Mouse (Mus musculus) cerebellum, adult 8-10 months (tissue): ENCODE measurements at regions not wholly inside any gene's neighbourhood (a gene's known extent, or its start where the extent isn't known, plus 50 kb on each side); places are given as distances from the start of the nearest gene placed in this dataset.

Experiments used
- DNase-seq: peaks from one replicate; pipeline ENCODE4 v3.0.0; 2022

DNA sequence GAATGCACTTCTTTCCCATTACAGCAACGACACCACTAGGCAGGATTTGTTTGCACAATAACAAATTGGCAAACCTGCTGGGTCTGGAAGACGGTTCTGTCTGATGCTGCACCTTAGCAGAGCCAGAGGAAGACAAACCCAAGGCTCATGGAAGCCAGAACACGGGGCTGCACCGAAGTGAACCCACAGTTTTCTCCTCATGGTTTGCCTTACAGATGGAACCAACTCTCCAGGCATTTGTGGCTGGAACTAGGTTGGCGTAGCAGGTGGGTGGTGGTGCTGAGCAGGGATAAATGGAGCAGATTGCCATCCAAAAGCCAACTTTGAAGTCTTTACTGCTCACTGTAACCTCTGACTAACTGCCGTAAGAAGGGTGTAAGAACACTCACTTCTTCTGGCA lies 408.4 kb upstream of the Gm6657 start:
- DNase-seq: no peak

DNA sequence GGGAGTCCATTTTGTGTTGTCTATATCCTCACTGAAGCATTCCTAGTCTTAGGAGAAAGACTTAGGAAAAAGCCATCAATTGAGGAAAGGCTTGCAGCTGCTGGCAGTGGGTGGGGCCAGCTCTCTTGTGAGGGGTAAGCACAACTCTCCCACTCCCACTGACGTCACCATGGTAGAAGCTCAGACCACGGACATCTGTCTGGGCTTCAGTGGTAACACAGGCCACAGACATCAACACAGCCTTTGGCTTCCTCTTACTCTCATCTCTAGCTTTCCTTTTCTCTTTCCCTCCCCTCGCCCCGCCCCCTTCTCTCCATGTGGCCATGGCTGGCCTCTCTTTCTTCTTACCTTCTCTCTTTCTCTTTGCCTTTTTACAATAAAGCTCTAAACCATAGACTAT lies 407.4 kb upstream of the Gm6657 start:
- DNase-seq: no peak

DNA sequence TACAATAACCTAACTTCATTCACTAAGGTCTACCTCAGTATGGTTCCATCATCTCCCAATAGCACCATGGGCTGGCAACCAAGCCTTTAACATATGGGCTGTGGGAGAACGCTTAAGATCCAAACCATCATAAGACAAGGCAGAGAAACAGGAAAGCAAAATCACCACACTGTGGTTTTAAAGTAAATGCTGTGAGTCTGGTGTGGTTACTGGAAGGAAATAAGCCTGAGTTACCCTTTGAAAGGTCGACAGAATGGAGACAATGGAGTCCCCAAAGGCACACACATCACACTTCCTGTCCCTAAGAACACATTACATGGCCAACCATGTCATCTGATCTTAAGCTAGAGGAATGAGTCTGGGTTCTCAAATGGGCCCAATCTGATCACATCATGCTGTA lies 405.8 kb upstream of the Gm6657 start:
- DNase-seq: no peak

DNA sequence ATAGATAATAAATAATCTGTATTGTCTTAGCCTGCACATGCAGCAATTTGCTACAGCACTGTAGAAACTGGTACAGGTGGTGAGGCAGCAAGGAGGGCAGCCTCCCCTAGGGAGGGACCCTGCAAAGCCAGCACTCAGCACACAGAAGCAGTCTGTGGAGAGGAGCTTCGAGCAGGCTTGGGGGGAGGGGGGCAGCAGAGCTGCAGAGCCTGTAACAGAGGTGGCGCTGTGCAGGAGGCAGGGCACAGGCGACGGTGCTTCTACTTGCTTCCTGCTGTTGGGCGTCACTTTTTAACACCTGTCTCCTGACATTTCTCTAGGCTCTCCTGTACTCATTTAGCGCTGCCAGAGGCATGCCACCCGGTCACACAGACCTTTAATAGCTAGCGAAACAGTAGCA lies 404.6 kb upstream of the Gm6657 start:
- DNase-seq: no peak

DNA sequence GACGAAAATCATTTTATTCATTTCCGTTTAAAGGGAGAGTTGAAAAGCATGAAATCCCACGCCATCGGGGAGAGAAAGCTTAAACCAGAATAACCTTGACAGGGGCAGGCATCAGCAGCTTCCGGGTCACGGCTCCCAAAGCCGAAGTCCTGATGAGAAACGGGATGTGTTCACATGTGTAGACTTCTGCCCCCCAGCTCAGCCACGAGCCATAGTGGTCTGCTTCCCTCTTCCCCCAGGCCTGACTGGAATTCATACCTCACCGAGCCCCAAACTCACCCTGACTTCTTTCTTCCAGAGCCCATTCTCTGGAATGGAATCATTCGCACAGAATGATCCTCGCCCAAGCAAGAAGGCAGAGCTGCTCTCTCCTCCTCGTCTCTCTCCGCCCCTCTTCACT lies 404.2 kb upstream of the Gm6657 start:
- DNase-seq: no peak

DNA sequence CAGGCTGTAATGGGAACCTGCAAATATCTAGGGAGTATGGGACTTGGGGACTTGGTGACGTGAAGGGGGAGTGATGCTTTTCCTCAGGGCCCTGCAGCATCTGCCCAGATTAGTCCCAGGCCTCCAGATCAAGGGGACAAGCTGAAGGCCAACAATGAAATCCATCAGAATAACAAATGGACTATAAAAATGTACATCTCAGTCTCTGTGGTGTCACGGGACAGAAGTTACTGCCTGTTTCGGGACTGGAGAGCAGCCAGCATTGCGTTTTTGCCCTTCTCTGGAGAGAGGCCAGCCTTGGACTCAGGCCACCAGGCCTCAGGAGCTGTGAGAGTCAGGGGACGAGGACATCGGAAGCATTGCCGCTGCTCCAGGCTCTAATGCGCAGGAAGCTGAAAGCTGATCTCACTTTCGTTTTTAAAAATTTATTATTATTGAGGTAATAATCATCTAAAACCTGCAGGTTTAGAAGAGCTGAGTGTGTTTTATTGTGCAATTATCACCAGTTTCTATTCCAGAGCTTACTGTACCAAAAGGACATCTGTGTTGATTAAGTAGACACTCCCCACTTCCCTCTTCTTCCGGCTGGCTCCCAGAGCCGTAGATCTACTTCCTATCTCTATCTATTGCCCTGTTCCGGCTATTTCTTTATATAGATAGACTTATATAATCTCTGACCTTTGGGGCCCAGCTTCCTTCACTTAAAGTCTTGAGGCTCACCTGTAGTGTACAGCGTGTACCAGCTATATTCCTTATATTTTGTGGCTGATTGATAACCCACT lies 403.0 kb upstream of the Gm6657 start:
- DNase-seq: peak; percentile 50

DNA sequence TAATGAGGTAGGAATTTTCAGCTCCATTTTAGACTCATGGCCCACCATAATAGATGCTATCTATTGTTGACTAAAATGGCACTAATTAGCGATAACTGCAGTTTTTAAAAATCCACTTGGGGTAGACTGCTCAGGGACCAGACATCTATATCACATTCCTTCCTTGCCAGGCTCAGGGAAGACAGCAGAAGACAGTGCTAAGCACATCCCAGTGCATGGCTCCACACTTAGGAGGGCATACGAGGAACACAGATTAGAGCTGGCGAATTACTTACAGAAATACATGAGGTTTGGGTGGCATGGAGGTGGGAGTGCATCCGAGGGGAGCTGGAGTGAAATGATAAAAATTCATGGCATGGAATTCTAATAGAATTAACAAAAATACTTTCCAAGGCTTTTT lies 395.5 kb upstream of the Gm6657 start:
- no peak for DNase-seq

DNA sequence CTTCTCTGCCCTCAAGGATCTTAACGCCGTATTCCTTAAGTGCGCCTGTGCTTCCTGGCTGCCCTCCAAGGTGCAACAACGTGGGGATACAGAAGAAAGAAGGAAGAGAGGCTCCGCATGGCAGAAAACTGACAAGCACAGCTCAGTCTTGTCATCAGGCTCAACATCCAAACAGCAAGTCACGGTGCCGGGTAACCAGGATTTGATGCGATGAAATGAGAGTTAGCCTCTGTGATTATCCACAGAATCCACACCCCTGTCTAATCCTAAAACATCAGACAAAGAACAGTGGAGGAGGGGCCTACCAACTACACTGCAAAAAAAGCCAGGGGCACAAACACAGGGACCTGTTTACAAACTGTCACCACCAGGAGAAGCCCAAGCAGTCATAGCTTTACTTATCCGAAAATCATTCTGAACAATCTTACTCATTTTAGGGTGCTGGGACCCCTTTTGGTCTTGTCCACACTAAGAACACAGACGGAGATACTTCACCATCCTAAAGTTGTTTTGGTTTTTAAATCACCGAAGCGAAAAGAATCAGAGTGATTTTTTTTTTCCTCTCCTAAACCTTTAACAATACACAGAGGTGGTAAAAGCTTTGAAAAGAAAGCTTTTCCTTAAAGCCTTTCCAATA lies 394.8 kb upstream of the Gm6657 start:
- DNase-seq: no peak

DNA sequence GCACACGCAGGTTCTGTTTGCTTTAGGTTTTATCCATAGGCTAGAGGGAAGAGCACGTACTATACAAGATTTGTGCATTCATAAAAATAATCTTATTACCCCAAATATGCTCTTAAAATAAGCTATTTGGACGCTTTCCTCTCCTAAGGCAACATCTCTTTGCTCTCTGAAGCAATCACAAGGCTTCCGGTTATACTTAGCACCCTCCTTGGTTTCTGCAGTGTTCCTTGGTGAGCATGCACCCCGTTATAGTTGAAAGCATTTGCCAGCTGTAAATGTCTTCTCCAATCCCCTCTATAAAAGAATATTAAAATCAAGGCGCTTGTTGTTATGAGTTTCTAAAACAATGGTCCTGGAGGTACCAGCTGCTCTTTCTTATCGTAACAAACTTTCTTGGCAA lies 386.4 kb upstream of the Gm6657 start:
- DNase-seq: no peak

DNA sequence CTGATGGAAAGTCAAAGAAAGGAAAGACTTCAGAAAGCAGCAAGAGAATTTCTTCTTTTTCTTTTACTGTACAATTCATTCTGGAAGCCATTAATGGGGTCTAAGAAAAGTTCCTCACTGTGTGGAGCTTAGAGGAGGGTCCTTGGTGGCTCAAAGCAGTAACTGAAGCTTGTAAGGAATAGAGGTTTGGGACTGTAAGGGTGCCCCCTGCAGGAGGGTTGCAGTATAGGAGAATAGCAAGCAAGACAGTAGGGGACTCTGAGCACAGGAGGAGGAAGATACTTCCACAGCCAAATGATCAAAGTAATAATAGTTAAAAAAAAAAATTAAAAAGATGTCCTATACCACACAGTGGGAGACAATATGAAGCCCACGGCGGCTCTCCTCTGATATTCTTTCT lies 382.8 kb upstream of the Gm6657 start:
- peak; percentile 8 for DNase-seq

DNA sequence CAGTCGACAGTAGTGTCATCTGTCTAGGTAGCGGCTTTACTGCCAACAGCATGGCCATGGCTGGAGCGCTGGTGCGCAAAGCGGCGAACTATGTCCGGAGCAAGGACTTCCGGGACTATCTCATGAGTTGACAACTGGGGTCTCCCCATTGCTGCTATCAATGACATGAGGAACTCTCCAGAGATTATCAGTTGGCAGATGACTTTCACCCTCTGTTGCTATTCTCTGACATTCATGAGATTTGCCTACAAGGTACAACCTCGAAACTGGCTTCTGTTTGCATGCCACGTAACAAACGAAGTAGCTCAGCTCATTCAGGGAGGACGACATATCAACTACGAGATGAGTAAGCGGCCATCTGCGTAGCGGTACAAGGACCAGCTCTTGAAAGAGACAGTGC lies 374.6 kb upstream of the Gm6657 start:
- no peak for DNase-seq

DNA sequence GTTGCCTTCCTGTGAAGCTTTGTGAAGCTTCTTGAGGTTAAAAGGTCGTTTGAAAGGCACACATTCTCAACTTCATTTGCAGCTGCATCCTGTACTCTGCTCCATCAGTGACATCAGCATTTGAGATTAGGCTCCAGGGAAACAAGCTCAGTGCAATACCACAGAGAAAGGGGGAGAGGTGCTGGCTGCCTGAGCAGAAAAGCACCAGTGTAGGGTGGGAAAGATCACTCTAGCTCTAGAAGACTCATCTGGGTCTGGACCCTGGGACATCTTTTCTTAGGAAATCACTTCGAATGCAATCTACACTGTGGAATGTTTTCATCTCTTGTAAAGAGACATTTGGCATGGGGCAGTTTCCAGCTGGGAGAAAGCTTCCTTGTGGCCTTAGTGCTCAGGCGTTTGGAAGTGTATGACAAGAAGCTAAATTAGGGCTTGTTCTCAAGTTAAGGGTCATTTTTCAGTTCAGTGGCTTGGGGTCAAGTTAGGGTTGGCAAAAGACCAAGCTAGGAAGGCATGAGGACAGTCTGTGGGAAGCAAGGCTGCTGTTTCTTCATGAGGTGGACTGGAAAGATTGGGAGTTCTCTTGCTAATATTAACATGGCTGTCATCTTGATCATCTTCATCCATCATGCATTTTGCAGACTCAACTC lies 370.5 kb upstream of the Gm6657 start:
- no peak for DNase-seq

DNA sequence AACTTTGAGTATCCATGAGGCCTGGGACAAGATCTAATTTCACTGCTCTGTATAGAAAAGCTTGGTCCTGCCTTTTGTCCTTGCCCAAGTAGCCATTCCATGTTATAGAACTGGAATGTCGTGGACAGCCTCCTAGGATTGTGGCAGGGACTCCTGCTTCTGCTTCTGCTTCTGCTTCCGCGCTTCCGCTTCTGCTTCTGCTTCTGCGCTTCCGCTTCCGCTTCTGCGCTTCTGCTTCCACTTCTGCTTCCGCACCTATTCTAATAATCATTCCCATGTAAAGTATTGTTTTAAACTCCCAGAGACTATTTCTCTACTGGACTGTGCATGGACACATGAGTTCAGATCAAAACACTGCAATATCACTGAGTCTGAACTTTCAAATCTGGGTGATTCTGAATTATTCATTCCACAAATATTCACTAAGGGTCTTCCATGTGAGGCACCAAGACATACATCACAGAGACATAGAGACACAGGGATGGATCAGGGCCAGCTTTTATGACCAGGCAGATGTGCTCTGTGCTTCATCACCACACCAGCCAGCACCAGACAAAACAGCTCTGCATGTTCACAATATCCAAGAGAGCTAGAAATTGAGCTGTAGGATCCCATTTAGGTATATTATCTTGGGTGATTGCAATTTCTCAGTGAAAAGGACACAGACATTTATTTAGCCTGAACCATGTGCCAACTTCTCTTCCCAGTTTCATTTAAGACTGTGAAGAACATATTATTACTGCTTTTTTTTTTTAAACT lies 360.5 kb upstream of the Gm6657 start:
- no peak for DNase-seq

DNA sequence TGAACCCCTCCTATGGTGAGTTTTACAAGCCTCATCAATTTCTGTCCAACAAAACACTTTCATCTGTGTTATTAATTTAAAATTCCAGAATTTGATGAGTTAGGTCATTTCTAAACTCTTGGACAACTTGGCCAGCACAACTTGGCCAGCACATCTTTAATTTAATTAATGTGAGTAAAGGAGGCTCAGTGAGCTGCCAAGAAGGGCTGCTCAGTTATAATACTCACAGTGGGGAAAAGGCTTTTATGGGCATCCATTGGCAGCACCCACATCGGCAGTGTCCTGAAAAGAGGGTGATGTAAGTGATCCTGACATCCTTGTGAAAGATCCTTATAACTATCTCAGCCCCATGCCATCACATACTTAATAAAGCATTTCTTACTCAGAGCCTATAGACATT lies 359.2 kb upstream of the Gm6657 start:
- no peak for DNase-seq

DNA sequence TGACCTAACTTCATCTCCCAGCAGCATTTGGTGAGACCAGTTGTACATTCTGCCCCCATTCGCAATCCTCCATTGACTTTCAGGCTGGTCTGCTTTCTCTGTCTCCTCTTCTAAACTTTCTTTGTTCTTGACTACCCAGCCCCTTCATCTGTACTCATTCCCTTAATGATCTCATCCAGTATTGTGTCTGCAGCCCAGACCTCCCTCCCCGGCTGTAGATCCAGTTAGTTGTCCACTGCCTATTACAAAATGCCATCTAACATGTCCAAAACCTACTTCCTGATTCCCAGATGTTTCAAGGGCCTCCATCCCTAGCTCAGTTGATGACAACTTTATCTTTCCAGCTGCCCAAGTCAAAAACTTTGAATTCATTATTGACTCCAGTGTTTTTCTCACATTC lies 357.8 kb upstream of the Gm6657 start:
- no peak for DNase-seq

DNA sequence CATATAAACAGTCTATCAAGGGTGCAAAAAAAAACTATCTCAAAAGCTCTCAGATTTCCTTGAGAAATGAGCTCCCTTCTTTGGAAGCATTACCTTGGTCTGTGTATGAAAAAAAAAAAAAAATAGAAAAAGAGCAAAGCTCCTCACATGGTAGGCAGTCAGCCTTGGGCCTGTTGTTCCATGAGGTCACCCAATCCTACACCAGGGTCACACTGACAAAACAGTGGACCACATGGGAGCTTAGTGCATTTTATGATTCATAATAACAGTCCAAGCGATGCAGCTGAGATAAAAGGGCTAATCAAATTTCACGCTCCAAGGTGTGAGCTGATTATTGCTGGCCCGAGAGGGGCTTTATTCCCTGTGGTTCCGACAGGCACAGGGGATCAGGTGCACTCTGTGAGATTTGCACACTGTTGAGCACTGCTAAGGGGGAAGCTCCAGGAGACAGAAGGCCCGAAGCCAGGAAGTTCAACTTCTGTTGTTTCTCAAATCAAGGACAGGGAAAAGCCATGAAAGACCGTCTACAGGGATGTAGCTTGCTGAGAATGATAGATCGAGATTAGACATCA lies 352.1 kb upstream of the Gm6657 start:
- no peak for DNase-seq

DNA sequence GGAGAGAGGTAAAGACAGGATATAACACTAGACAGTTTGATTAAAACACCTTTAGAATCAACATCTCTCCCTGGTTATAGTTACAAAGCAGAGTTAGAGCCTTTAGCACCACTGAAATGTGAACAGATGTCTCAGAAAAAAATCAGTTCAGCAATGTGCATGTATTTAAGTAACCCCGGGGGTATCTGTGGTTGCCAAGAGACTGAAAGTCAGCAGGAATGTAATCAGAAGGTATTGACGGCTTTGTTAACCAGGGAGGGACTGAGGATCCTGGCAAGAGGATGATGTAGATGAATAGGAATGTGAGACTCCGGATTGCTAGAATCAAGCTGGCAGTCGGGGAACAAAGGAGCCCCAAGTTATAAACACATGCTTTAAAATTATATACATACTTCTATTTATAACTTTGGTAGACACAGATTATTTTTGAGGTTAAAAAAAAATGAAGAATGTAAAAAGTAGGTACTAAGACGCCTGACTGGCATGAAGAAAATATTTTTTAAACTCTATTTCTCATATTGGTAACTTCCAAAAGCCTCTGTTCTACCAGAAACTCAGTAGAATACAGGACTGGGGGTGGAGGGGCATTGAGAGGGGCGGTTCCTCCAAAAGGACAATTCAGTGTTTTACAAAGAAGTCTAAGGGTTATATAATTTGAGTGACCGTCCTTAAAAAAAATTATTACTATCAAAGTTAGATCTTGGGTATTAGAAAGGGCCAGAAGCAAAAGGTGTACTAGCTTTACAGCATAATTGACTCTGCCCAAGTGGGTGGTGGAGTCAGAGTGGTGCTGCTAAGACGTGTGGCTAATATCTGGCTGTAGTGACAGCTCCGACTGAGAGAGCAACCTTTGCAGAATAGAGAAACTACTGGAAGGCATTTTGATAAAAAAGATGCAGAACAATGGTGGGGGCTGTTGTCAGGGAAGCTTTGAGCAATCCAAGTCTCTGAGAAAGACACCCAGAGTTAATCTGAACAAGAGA lies 341.2 kb upstream of the Gm6657 start:
- no peak for DNase-seq

DNA sequence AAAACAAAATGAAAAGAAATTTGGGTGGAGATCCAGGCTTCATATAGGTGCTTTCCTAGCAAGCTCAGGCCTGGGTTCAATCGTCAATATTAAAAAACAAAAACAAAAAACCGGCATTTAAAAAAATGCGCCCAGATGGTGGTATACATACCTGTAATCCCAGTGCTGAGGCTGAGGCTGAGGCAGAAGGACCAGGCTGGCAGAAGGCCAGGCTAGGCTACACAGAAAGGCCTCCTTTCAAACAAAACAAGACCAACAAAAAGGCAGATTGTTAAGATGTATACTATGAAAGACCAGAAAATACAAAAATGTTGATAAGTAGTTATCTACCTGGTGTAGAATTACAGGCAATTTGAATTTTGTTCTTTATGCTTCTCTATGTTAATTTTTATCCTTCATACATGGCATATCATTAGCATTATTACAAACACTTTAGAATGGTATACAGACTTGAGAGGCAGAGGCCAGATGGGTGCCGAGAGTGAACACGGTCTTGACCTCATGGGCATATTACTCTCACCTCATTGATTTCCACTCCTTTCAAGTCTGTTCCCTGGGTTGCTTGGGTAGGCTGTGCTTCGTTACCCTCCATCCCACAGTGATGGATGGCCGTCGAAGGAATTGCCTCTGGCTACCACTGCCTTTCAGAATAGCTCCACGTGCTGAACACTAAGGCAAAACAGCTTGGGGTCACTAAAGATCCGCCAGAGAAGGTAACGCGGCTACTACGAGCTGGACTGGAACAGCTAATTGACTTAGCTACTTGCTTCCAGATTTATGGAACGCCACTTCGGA lies 339.6 kb upstream of the Gm6657 start:
- no peak for DNase-seq

DNA sequence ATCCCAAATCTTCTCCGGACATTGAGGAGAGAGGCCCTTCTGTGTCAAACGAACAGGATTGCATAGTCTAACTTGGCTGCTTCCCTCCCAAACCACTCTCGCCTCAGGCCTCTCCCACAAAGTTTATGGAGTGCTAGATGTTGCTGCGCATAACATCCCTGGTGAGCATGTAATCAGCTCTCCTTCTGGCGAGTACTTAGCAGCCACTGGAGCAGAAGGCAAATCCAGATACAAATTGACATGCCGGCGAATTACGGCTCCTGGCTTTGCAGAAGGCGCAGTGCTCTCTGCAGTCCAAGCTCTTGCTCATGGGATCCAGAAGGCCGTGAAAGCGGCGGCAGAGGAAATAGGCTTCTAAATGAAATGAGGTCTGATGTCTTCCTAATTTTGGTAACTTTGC lies 338.2 kb upstream of the Gm6657 start:
- no peak for DNase-seq

DNA sequence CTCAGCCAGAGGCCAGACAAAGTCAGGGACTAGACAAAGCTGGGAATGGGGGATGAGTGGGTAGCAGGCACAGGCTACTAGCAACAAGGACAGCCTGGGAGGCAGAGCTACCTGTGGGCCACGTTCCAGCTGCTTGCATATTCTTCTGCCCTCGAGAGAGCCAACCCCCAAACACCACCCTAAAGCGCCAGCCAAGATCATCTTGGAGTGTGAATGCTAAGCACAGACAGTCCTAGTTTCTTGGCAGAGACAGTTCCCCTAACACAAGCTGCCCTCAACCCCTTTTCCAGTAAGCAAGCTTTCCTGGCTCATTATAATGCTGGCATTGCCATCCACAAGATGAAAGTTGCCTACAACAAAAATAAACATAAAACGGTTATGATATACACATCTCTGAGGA lies 336.8 kb upstream of the Gm6657 start:
- no peak for DNase-seq
